Mouse (Mus musculus): ENCODE data around the gene Rif1. TPM values are rescaled to one million over a fixed set of nuclear protein-coding genes. Genes with fewer than 3 reads are reported as not detected.

The Rif1 gene
- total RNA-seq (2023) = 70.8 TPM

GRCm38 (mm10) chr2:52072491-52073140 is at the start of gene Rif1:
TSS of gene Rif1 (plus strand) at chr2:52072832.

GRCm38 (mm10) chr2:52037882-52038281 is 34.8 kb upstream of the Rif1 start, which contains the start of gene Tnfaip6:
TSS of gene Tnfaip6 (plus strand) at chr2:52038009.

Other genes with a start within 250 kb of the Rif1 start
- 16.4 TPM for gene Rbm43, start 137.7 kb upstream of the Rif1 start, total RNA-seq (2023)
- 47.5 TPM for gene Nmi, start 99.3 kb upstream of the Rif1 start, total RNA-seq (2023)
- gene Tnfaip6, start 34.8 kb upstream of the Rif1 start, total RNA-seq (2023) = not detected